Mouse (Mus musculus) left cerebral cortex, adult 11 months (tissue): ENCODE measurements around the gene Lrif1.
"Not testable (repeated sequence)": the region's sequence is repeated elsewhere in the genome, so short reads cannot be mapped to it uniquely, and the experiment has no call there.

Experiments
- DNase-seq: peaks from one replicate; pipeline ENCODE4 v3.0.0; 2022; ENCODE audit warnings: low spot score

Lrif1 gene

GRCm38 (mm10) chr3:106684830-106685229, at the start of gene Lrif1:
Lrif1 (plus strand) TSS chr3:106684987.
- DNase-seq, result peak; percentile 86

DNA sequence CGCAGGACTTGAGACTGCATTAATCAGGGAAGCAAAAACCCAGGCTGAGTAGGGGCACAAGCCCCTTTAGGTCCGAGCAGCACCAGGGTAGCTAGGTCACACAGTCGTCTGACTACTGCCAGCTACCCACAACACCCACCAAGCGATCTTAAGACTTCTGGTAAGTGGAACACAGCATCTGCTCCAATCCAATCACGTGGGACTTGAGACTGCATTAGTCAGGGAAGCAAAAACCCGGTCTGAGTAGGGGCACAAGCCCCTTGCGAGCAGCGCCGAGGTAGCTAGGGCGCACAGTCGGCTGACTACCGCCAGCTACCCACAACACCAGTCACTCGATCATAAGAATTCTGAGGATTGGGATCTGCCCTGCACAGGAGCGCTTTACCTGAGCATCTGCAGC, 12.0 kb upstream of the Lrif1 start:
- not testable (repeated sequence) for DNase-seq

GRCm38 (mm10) chr3:106685381-106685780, 594 bp downstream of the Lrif1 start:
- DNase-seq, result no peak

DNA sequence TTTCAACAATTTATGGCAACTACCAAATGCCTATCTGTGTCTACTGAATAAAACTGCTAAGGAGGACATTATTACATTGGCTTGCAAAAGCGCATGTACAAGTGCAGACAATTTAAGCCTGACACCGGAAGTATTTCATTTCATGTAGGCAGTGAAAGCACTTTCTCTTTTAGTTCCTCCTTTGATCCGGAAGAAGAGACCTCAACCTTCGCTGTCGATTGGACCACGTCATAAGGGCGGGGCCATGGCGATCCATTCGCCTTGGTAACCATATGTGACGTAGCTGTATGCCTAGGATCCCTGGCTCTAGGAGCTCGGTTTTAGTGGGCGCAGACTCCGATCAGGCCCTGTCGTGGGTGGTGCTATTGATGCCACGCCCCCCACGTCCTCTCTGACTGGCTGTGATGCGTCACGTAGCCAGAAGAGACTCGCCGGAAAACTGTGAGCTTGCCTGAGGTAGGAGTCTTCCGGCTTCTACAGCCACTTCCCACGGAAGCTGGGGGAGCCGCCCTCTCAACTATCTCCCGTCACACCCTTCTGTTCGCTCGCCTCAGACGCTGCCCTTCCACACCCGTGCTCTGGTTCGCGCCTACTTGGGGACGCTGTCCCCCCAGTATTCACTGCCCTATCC, 36.7 kb downstream of the Lrif1 start:
- peak; percentile 98 for DNase-seq

DNA sequence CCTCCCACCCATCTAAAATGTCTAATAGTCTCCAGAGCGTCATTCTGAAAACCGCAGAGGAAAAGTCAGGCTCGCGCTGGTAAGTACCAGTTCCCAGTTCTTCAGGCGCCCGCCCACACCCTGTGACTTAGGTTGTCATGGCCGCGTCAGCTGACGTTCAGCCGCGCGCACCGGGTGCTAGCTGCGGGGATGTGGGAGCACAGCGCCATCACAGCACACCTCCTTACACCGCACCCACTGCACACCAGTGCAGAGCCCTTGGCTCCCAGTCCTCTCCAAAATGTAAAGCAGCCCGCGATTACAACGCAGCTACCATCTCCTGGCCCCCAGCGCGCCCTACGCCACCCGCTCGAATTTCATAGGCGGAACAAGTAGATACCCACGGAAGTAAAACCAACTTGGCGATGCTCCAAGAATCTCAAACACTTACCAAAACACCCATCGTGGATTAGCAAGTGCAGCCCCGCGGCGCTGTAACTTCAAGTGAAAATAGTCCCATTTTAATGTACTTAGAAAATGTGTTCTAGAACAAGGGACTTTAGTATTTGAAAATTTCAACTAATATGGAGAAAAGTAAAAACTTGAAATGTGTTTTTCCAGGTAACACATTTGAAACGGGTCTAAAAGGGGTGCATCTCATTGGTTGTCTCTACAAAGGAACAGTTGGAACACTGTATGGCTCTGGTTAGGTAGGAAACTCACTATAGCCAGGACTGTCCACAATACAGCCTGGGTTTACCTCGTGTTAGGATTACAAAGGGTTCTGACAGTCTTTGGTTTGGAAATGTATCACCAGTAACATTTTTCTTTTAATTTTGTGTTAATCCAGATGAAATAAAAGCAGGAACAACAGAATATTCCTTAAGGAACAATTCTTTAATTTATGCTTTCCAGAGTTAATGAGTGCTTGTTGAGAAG, 37.5 kb downstream of the Lrif1 start:
- peak; percentile 86 for DNase-seq

DNA sequence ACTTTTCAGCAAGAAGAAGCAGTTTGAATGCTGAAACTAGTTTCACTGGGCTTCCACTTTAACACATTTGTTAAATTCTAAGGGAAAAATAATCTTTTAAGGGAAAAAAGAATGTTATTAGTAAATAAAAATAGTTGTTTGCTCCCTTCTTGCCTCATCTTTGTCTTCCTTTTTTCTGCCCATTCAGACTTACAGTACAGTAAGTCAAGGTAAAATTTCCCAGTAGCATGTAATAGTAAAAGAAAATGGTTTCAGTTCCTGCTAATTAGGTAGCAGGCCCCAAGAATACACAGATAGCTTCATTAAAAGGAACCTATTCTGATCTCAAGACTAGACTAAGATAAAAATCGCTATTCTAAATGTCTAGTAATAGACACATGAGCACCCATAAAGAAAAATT, 71.1 kb downstream of the Lrif1 start:
- no peak for DNase-seq

GRCm38 (mm10) chr3:106771834-106772233, 87.0 kb downstream of the Lrif1 start:
- DNase-seq, result no peak

- DNase-seq, result no peak
These were observed 100.3 kb downstream of the Lrif1 start for GRCm38 (mm10) chr3:106785130-106785529.
